Mouse (Mus musculus) cortical plate, adult 2 months (tissue): ENCODE measurements around the gene Mgmt.

Experiments used
- CTCF ChIP-seq: fragments of 200-500 bp; IDR thresholded peaks from 2 replicates; pipeline ENCODE4 v1.5.1; 2011; ENCODE audit warnings: mild to moderate bottlenecking, control low read depth, low read length; ENCODE audit not compliant: insufficient read depth; ENCODE audit errors: extremely low read depth
- POLR2A ChIP-seq: fragments of 200-500 bp; IDR thresholded peaks from 2 replicates; pipeline ENCODE4 v1.6.1; 2011; ENCODE audit warnings: mild to moderate bottlenecking, low read length, control low read depth; ENCODE audit not compliant: insufficient read depth; ENCODE audit errors: extremely low read depth

DNA sequence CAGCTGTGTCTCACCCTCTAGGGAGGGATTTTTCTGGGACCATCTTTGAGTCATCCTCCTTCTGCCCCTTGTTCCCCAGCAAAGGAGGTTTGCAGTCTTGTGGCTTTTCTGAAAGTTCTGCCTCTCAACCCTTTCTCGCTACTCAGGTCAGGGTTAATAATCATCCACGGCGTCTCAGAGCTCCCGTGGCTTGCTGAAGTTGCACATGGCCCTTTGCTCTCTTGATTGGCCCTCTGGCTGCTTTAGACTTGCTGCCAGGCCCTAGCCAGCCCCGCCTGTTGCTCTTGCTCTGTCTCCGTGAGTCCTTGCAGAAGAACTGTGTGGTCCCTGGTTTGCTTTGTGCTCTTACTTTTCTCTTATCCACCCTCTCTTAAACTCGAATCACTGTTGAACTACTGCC, 40.4 kb downstream of the Mgmt start:
- TF ChIP-seq POLR2A (no peak), CTCF (no peak)
